Mouse (Mus musculus): ENCODE measurements around the gene Jph4.

DNA sequence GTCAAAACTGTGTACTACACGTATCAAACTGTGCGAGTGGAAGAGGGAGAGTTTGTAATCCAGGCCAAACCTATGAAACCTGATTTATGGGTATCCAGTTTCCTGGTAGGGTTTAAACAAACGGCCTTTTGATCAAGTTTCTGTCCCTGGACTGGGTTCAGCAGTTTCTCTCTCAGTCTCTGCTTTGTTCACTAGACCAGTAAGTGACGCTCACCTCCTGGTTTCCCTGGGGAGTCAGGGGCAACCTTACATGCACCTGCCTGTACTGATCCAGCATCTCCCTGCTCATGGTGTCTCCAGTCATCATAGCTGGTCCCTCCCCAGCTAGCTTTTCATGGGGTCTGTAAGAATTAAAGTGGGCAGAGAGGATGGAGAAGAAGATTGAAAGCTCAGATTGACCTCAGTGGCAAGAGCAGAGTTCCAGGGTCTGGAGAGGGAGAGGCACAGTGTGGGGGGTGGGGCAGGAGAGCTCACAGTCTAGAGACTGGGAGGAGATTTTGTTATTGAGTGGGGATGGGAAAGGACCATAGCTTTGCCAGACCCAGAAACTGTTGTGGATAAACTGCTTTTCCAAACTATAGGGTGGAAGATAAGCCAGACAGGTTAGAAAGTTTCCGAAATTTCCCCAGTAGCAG, 47.6 kb upstream of the Jph4 start:
- TF ChIP-seq EP300 (IDR thresholded peaks at IDR 0.05; ENCODE audit: insufficient read depth, low read depth, low read length), result no peak
- no peak for TF ChIP-seq CTCF (IDR thresholded peaks at IDR 0.05; ENCODE audit: low read depth, low read length)
- TF ChIP-seq POLR2A (IDR thresholded peaks at IDR 0.05; ENCODE audit: insufficient read depth, low read length), result no peak
